Mouse (Mus musculus): Measurements from ENCODE around the gene Rsrc2.
A peak's percentile ranks its signal among the peaks of the same experiment; 100 is the strongest.

Gene Rsrc2

DNA sequence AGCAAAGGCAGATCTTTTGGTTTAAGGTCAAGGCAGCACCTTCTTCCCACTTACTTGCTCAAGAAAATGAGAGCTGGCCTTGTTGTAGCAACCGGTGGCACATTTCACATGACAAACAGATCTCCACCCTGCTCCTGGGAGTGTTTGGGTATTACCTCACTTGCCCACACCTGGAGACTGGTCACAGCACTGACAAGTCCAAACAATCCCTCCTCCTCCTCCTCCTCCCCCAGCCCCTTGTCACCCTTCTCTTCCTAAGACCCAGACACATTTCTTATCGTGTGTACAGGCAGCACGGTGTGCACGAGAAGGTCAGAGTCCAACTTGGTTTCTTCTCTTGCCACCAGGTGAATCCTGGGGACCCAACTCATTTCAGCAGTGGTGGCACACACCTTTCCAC is 52.3 kb downstream of the Rsrc2 start:
- no peak for DNase-seq (ENCODE audit: low spot score in 2 of 2)

DNA sequence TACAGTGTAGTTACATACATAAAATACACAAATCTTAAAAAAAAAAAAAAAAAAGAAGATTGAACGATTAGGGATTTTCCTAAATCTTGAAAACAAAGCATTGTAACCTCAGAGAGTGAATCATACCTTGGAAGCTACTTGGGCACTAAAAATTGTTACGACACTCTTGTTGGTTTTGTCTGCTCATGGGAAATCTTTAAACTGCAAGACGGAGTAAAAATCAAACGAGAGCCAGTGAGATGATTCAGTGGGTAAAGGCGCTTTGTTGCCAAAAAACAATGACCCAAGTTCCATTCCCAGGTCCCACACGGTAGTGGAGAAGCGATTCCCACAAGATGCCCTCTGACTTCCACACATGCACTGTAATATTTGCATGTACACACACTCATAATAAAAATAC is 53.0 kb downstream of the Rsrc2 start:
- no peak for DNase-seq (ENCODE audit: low spot score in 2 of 2)

DNA sequence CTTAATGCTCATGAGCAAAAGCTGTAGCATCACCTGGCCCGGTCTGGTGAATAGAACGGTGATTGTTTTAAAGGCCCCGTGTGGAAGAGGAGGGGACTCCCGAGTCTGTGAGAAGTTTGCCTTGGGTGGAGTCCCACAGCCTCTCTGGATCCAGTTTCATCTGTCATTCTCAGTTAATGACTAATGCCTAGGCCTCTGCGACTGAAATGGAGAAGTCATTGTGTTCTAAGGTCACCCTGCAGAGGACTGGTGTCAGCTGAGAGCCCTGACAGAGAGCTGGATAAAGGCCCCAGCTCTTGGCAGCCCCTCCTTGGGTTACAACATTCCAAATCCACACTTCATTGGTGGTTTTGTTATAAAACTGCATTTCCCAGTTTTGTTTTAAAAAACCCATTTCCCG is 54.7 kb downstream of the Rsrc2 start:
- DNase-seq (ENCODE audit: low spot score in 2 of 2): no peak

GRCm38 (mm10) chr5:123684221-123685144 is 64.7 kb downstream of the Rsrc2 start, which contains the start of gene Clip1:
TSS of gene Clip1 (minus strand) at chr5:123684618.
- peak; percentile 18 to 76 for DNase-seq (ENCODE audit: low spot score in 2 of 2)

DNA sequence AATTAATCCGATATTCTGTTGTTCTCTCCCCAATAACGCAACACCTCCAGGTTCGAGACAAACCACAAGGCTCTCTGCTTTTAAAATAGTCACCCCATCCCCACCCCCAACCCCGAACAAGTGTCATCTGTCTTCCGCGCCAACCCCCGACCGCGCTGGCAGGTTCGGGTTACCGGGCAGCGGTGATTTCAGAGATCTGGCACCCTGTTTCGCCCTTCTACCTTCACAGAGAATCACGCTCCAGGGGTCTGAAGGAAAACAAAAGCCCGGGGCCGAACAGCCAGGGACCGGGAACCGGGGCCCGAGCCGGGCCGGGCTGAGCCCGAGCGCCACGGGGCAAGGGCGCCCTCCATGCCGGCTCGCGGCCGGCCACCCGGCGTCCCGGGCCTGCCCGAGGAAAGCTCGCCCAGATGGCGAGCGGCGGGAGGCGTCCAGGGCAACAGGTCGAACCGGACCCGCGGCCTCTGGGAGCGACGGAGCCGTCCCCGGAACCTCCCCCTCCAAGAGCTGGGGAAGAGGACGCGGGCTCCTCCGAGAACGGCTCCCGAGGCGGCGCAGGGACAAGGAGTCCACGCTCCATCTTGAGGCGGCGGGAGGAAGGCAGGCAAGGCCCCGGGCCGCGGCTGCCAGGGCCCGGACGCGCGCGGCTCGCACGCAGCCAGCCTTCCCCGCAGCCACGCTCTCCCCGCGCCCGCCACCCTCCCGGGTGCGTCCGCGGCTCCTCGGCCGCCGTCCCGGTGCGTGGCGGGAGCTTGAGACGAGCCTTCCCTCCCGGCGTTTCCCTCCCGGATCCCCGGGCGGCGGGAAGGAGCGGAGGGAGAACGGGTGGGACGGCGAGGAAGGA is 65.6 kb downstream of the Rsrc2 start:
- DNase-seq (ENCODE audit: low spot score in 2 of 2): peak; percentile 65 to 78

- DNase-seq (ENCODE audit: low spot score in 2 of 2): no peak
These were observed 66.2 kb downstream of the Rsrc2 start for GRCm38 (mm10) chr5:123683043-123683376.

- no peak for DNase-seq (ENCODE audit: low spot score in 2 of 2)
These were observed 66.8 kb downstream of the Rsrc2 start for GRCm38 (mm10) chr5:123682372-123682771.

DNA sequence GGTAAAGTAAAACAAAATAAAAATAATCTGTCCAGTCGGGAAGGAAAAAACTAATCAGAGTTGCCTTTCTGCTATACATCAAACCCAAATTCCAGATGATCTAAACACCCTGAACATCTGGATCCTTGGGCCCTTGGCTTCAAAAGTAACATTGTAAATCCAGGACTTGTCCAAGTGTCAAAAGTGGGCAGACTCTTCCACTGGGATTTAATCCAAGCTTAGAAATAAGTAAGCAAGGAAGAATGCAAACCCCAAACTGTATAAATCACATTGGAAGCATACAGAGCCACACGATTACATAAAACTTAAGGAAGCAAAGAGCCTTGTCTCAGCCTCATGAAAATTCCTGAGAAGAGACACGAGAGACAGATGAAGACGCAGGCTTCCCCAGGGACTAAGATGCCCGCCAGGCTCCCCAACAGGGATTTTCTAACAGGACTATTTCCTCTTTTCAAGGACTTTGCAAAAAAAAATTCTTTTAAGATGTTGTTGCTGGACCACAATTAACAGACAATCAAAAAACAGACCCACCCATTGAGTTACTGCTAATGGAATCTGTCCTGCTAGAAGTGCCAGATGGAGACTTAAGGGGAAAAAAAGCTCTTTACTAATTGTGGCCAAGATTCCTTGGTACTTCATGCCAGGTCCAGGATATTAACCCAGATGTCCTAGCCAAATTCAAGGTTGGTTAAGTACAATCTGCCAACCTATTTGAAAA is 69.5 kb downstream of the Rsrc2 start:
- no peak for DNase-seq (ENCODE audit: low spot score in 2 of 2)

- no peak for DNase-seq (ENCODE audit: low spot score in 2 of 2)
These were observed 70.1 kb downstream of the Rsrc2 start for GRCm38 (mm10) chr5:123679106-123679505.
